Mouse (Mus musculus): Measurements from ENCODE around the gene Sclt1. TPM values are rescaled to one million over a fixed set of nuclear protein-coding genes. Genes with fewer than 3 reads are reported as not detected.
"Not testable (repeated sequence)": the region's sequence is repeated elsewhere in the genome, so short reads cannot be mapped to it uniquely, and the experiment has no call there.

Gene Sclt1
- 27.2 and 30.5 TPM in 2 replicates for polyA plus RNA-seq (2016; fragmentation: Nextera tagmentation; extraction: Ambion mirVana)

DNA sequence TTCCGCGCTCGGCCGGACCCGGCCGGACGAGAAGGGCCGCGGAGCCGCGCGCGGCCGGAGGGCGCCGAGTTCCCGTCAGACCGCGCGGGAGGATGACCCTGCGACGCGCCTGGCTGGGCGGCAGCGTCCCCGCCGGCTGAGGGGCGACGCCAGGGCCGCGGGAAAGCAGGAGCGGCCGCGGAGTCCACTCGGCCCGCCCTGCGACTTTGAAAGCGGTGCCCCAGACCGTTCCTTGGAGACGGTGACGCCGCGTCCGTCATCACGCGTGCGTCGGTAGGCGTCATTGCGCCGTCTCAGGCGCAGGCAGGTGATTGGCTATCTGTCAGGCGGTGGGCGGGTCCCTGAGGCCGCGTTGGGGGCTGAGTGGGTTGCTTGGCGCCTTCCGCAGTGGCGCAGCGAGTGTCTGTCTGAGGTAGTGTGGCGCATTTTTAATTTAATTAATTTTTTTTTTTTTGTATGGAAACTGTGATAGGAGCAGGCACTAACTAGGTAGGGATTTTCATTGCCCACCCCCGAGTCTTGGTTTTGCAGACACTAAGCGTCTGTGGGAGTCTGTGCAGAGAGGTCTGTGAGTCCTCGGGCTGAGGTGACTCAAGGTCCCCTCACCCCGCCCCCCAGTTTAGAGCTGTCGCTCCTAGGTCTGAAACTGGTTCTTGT, at the start of gene Sclt1, which contains the start of gene D3Ertd751e:
Gene Sclt1 (minus strand): TSS at position 237 of the 657 bp plus-strand sequence.
Gene D3Ertd751e (plus strand): TSS at position 334 of the 657 bp plus-strand sequence.
- Histone ChIP-seq H3K27ac (replicated peaks) (peak within 1 kb of the TSS; percentile 97), H3K9ac (replicated peaks) (peak within 1 kb of the TSS; percentile 86), H3K4me2 (replicated peaks) (peak within 1 kb of the TSS; percentile 74), H3K9me3 (no peaks in the 10 kb centered on the region), H3K4me3 (peak within 1 kb of the TSS; percentile 70), H3K36me3 (no peaks in the 10 kb centered on the region), H3K4me1 (peaks cover 18% of the 10 kb centered on the region), H3K27me3 (no peaks in the 10 kb centered on the region)
- peak; percentile 99 for ATAC-seq (ENCODE audit: low FRiP score, low read depth)
- under 1% methylated on average over 66 of the region's 66 CpGs for WGBS

DNA sequence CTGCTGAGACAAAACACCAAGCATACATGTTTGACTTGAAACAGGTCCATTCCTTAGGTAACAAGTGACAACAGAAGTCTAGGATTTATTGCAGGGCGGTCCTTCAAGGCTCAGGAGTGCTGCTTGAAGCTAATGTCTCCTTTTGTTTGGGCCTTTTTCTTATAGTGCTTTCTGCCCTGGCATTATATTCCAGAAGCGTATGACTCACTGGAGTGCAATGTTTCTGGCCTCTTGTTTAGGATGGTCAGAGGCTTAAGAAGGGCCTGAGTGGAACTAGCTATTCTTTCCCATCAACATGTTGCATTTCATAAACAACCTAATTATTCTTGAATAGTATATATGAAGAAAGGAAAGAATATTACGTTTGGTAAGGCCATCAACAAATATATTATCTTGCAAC, 19.8 kb upstream of the Sclt1 start:
- 83% methylated on average over 3 of the region's 3 CpGs for WGBS
- no peak overlapping the region for H3K4me3 ChIP-seq
- no peak for ATAC-seq (ENCODE audit: low FRiP score, low read depth)
- no peak overlapping the region for H3K9ac ChIP-seq (replicated peaks)
- no peaks in the 10 kb centered on the region for H3K27me3 ChIP-seq
- no peaks in the 10 kb centered on the region for H3K4me1 ChIP-seq
- H3K9me3 ChIP-seq, result no peaks in the 10 kb centered on the region
- H3K36me3 ChIP-seq, result no peaks in the 10 kb centered on the region
- H3K4me2 ChIP-seq (replicated peaks), result no peak overlapping the region
- no peak overlapping the region for H3K27ac ChIP-seq (replicated peaks)

DNA sequence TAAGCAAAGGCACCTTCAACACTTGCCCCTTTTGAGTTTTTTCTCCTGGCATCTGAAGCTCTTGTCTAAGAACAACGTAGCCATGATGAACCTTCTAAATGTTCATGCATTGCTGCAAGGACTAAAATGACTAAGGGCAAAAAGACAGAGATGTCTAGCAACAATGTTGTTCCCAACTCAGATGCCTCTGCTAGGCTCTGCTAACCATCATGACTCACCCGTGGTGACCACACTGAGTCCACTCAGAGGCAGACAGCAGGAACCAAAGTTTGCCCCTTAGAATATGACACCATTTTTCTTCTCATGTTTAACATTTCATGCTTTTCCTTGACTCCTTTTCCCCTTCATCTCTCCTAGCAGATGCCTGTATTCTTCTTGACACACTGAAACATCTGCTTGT, 12.2 kb upstream of the Sclt1 start:
- no peak overlapping the region for H3K4me3 ChIP-seq
- H3K36me3 ChIP-seq, result 0 out of 2 replicates have a peak, but pooled peaks cover 6% of the 10 kb centered on the region
- no peaks in the 10 kb centered on the region for H3K9me3 ChIP-seq
- no peak overlapping the region for H3K9ac ChIP-seq (replicated peaks)
- H3K27ac ChIP-seq (replicated peaks), result no peak overlapping the region
- ATAC-seq (ENCODE audit: low FRiP score, low read depth), result no peak
- WGBS, result 83% methylated on average over 2 of the region's 2 CpGs
- no peaks in the 10 kb centered on the region for H3K27me3 ChIP-seq
- no peak overlapping the region for H3K4me2 ChIP-seq (replicated peaks)
- H3K4me1 ChIP-seq, result no peaks in the 10 kb centered on the region

DNA sequence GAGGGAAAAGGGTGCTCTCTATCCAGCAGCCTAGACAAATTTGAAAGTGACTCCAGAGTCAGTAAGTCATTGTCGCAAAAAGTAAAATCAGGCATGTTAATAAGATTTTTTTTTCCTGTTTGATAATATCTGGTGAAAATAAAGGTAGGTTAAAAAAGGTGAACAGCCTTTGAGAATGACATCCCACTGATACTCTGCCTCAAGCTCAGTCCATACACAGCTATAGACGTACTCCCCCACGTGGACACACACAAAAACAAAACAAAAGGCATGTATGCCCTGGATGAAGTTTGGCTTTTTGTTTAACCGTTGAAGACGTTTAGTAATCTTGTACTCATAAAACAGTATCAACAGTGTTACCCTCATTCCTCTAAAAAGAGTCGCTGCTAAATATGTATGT, 1.1 kb upstream of the Sclt1 start:
- Histone ChIP-seq H3K36me3 (no peaks in the 10 kb centered on the region), H3K4me2 (replicated peaks) (peak overlapping the region; percentile 74), H3K4me3 (peak overlapping the region; percentile 70; the same call in 1 of the 2 replicates), H3K9ac (replicated peaks) (no peak overlapping the region), H3K27ac (replicated peaks) (no peak overlapping the region), H3K9me3 (no peaks in the 10 kb centered on the region), H3K4me1 (peaks cover 18% of the 10 kb centered on the region), H3K27me3 (no peaks in the 10 kb centered on the region)
- no peak for ATAC-seq (ENCODE audit: low FRiP score, low read depth)
- 41% methylated on average over 6 of the region's 6 CpGs for WGBS

DNA sequence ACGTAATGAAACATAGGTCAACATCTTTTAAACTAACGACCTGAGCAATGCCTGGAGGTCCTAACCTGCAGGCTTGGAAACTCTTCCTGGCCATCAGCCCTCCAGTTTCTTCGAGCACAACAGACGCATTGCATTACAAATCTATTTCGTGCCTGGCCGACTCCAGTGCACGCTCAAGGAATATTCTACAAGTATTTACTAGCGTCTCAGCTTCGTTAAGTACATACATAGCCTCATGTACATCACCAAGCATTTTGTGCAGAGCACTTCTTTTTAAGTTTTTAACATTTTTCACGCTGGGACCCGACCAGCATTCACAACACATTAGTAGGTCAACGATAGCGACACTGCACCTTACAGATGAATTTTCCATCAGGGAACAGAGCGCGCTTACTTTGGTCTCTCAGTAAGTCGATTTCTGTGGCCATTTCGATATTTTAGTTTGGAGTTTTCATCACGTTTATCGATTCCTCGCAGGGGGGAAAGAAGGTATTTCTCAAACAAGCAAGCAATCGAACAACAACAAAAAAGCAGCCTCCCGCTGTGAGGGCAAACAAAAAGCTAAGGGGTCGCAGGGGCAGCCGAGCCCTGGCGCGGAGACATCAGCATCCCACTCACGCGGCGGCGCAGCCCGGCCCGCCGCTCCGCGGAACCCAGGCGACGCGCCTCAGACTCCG, 575 bp downstream of the Sclt1 start:
- WGBS, result under 1% methylated on average over 39 of the region's 39 CpGs
- no peaks in the 10 kb centered on the region for H3K27me3 ChIP-seq

DNA sequence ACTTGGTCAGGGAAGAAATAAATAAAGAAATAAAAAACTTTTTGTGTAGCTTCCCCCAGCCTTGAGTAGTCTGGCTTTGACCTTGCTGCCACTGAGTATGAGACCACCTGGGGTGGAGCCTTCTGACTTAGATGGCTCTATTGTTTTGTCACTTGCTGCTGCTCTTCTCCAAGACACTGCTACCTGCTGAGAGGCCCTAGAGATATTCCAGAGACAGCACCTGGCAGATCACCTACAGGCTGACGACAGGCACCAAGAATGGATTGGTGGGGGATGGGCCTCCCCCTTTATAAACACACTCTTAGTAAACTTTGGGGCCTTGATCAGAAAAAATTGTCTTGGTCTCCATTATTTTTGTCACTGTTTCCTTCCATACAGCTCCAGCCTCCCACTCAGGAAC, 46.6 kb downstream of the Sclt1 start:
- H3K36me3 ChIP-seq, result peaks cover 7% of the 10 kb centered on the region; the same call in 1 of the 2 replicates
- H3K4me2 ChIP-seq (replicated peaks), result no peak overlapping the region
- no peaks in the 10 kb centered on the region for H3K27me3 ChIP-seq
- no peak overlapping the region for H3K4me3 ChIP-seq
- no peak overlapping the region for H3K9ac ChIP-seq (replicated peaks)
- ATAC-seq (ENCODE audit: low FRiP score, low read depth), result no peak
- WGBS, result 75% methylated on average over 1 of the region's 1 CpGs
- H3K9me3 ChIP-seq, result no peaks in the 10 kb centered on the region
- H3K4me1 ChIP-seq, result no peaks in the 10 kb centered on the region
- no peak overlapping the region for H3K27ac ChIP-seq (replicated peaks)

More for the DNA sequence above, 575 bp downstream of the Sclt1 start:
- peak; percentile 84; the same call in 1 of the 2 replicates for ATAC-seq (ENCODE audit: low FRiP score, low read depth)
- Histone ChIP-seq H3K27ac (replicated peaks) (peak overlapping the region; percentile 97), H3K4me2 (replicated peaks) (peak overlapping the region; percentile 74), H3K4me3 (peak overlapping the region; percentile 70), H3K4me1 (peaks cover 18% of the 10 kb centered on the region), H3K36me3 (no peaks in the 10 kb centered on the region), H3K9me3 (no peaks in the 10 kb centered on the region), H3K9ac (replicated peaks) (peak overlapping the region; percentile 86)

DNA sequence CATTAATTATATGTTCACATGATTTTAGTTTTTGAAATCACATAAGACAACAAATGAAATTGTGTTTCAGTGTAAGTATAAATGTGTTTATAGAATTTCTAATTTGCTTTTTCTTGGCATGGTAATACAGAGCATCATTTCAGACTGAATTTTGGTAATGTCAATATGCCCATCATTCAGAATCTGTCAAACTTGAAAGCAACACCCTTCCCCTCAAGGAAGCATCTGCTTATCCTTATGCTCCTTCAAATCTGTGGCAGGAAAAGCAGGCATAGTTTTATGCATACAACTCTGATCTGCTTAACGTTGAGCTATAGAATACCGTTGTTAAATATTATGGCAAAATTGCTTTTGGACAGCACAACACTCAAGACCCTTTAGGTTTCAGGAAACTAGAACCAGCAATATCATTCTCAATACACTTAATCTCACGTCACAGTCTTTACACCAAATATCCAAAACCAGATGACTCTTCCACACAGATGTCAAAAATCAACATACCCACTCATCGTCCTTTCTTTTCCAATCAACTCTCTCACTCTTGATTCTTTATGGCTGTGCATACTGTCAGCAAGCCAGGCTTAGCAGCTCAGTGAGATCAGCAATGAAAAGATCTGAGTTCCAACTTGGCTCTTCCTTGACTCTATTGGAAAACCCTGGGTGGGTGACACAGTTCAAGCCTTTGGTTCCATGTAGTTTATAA, 49.7 kb downstream of the Sclt1 start:
- Histone ChIP-seq H3K4me3 (no peak overlapping the region), H3K27ac (replicated peaks) (no peak overlapping the region), H3K9ac (replicated peaks) (no peak overlapping the region), H3K36me3 (peaks cover 7% of the 10 kb centered on the region; the same call in 1 of the 2 replicates), H3K4me2 (replicated peaks) (no peak overlapping the region), H3K4me1 (no peaks in the 10 kb centered on the region), H3K27me3 (no peaks in the 10 kb centered on the region), H3K9me3 (no peaks in the 10 kb centered on the region)
- ATAC-seq (ENCODE audit: low FRiP score, low read depth), result no peak
- 94% methylated on average over 4 of the region's 4 CpGs for WGBS

DNA sequence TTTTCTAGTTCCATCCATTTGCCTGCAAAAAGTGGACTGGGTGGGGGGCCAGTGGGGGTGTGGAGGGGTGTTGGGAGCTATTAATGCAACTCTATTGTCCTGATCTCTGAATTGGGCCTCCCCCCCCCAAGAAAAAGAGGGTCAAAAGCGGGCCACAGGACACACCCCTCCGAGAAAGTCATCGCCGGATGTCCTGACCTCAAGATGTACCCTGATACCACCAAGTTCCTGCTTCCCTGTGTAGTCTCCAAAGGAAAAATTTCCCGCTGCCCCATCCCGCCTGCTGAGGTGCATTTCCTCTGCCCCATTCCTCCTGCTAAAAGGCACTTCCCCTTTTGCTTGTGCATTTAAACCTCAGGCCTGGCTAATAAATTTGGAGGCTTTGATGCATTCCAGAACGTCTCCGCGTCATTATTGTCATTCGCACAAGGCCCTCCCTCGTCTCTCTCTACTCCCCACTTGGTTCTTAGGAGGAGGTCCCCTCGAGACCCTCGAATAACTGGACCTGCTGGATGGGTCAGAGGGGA, 52.1 kb downstream of the Sclt1 start:
- H3K4me2 ChIP-seq (replicated peaks); H3K9ac ChIP-seq (replicated peaks); H3K4me1 ChIP-seq; H3K27ac ChIP-seq (replicated peaks); H3K9me3 ChIP-seq; H3K36me3 ChIP-seq; ATAC-seq (ENCODE audit: low FRiP score, low read depth); H3K27me3 ChIP-seq; H3K4me3 ChIP-seq: not testable (repeated sequence)
- WGBS, result 91% methylated on average over 13 of the region's 13 CpGs

DNA sequence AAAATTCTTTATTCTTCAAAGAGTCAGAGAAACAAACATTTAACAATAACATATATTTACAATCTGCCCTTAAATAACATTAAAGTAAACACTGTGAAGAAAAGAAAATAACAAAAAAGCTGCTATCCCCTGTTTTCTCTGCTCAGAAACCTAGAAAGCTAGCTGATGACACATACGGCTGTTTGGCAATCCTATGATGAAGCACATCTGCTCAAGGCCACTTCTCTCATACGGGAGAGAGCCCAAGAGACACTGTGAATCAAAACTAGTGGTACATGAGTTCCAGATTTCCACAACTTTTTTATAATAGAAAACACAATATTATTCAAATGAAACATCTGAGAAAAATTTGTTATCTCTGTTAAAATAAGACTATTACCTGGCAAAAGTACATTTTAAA, 55.9 kb downstream of the Sclt1 start:
- Histone ChIP-seq H3K27ac (replicated peaks) (no peak overlapping the region), H3K4me3 (no peak overlapping the region), H3K27me3 (no peaks in the 10 kb centered on the region), H3K9me3 (no peaks in the 10 kb centered on the region), H3K36me3 (no peaks in the 10 kb centered on the region), H3K4me1 (no peaks in the 10 kb centered on the region), H3K4me2 (replicated peaks) (no peak overlapping the region), H3K9ac (replicated peaks) (no peak overlapping the region)
- WGBS, result 82% methylated on average over 2 of the region's 2 CpGs
- no peak for ATAC-seq (ENCODE audit: low FRiP score, low read depth)

DNA sequence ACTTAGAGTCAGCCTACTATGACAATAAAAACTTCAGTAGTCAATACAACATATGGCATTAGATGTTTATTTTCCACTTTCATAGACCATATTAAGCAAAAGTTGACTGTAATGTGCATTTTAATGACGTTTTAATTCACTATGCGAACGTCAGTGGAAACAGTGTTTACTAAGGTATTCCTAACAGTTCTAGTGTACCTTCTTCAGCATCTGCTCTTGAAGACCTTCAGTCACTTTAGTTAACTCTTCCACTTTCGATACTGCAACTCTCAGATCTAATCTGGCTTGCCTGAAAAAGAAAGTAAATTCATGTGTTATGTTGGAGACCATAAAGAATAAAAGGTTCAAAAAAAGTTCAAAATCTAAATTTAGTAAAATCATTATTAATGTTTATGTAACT, 60.2 kb downstream of the Sclt1 start:
- H3K4me2 ChIP-seq (replicated peaks), result no peak overlapping the region
- no peaks in the 10 kb centered on the region for H3K4me1 ChIP-seq
- no peak overlapping the region for H3K9ac ChIP-seq (replicated peaks)
- 91% methylated on average over 4 of the region's 4 CpGs for WGBS
- H3K4me3 ChIP-seq, result no peak overlapping the region
- H3K27me3 ChIP-seq, result no peaks in the 10 kb centered on the region
- H3K9me3 ChIP-seq, result no peaks in the 10 kb centered on the region
- no peaks in the 10 kb centered on the region for H3K36me3 ChIP-seq
- no peak overlapping the region for H3K27ac ChIP-seq (replicated peaks)
- ATAC-seq (ENCODE audit: low FRiP score, low read depth), result no peak

DNA sequence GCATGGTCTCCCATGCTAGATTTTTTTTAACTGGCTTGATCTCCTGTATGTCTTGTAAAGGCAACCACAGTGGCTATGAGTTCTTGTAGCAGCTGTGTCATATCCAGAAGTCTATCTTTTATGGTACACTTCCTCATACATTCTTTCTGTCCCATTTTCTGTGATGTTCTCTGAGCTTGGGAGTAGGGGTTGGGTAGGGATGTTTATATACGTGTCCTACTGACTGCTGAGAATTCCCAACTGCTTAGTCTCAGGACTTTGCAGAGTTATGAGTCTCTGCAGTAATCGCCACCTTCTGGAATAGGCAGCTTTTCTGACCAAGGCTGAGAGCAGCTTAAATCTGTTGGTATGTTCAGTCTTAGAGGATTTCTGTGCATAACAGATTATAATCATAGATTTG, 65.7 kb downstream of the Sclt1 start:
- Histone ChIP-seq H3K4me2 (replicated peaks) (no peak overlapping the region), H3K27ac (replicated peaks) (no peak overlapping the region), H3K27me3 (no peaks in the 10 kb centered on the region), H3K4me1 (no peaks in the 10 kb centered on the region), H3K9ac (replicated peaks) (no peak overlapping the region), H3K36me3 (0 out of 2 replicates have a peak, but pooled peaks cover 8% of the 10 kb centered on the region), H3K9me3 (no peaks in the 10 kb centered on the region), H3K4me3 (no peak overlapping the region)
- 87% methylated on average over 2 of the region's 2 CpGs for WGBS
- ATAC-seq (ENCODE audit: low FRiP score, low read depth), result no peak

DNA sequence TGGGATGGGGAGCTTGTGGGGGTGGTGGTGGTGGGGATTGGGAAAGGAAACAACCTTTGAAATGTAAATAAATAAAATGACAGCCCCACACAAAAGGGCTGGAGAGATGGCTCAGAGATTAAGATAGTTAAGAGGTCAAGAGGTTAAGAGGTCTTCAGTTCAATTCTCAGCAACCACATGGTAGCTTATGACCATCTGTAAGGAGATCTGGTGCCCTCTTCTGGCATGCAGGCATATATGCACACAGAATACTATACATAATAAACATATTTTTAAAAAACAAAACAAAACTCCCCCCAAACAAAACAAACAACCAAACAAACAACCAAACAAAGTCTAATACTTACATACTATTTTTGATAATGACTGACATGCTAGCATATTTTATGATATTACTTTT, 67.5 kb downstream of the Sclt1 start:
- Histone ChIP-seq H3K4me3 (no peak overlapping the region), H3K9ac (replicated peaks) (no peak overlapping the region), H3K4me2 (replicated peaks) (no peak overlapping the region), H3K27me3 (no peaks in the 10 kb centered on the region), H3K36me3 (0 out of 2 replicates have a peak, but pooled peaks cover 13% of the 10 kb centered on the region), H3K4me1 (no peaks in the 10 kb centered on the region), H3K27ac (replicated peaks) (no peak overlapping the region), H3K9me3 (no peaks in the 10 kb centered on the region)
- ATAC-seq (ENCODE audit: low FRiP score, low read depth), result no peak
